7 mouse cellular contexts compared by ENCODE assay signal in genomic region chr19:4192251-4192985, GRCm38 (mm10). TPM values are rescaled to one million over a fixed set of nuclear protein-coding genes. Genes with fewer than 3 reads are reported as not detected.
DNase-seq lines count a peak whose midpoint lies in the region; ATAC-seq and TF ChIP-seq lines count a peak whose summit lies in the region.

No protein-coding gene starts in this region.

- H3K9ac ChIP-seq in embryonic facial prominence, embryonic 11.5 days (replicated peaks; ENCODE audit: low read length), result peak overlapping the region; percentile 96
- peak overlapping the region; percentile 99 for H3K9ac ChIP-seq in hindbrain, postnatal 0 days (replicated peaks; ENCODE audit: low read length)
- peak overlapping the region; percentile 98 for H3K9ac ChIP-seq in neural tube, embryonic 12.5 days

- ATAC-seq in embryonic facial prominence, embryonic 11.5 days (replicated peaks; ENCODE audit: insufficient number of reproducible peaks, low FRiP score, low TSS enrichment, low read depth), result 0 out of 2 replicates have a peak, but pooled peaks have one; percentile 0
- peak; percentile 57 for ATAC-seq in hindbrain, postnatal 0 days
- ATAC-seq in neural tube, embryonic 12.5 days (ENCODE audit: low FRiP score, low read depth), result peak; percentile 73

- H3K27ac ChIP-seq in embryonic facial prominence, embryonic 11.5 days (replicated peaks; ENCODE audit: low read depth, low read length), result peak overlapping the region; percentile 90
- H3K27ac ChIP-seq in hindbrain, postnatal 0 days, result peak overlapping the region; percentile 94
- peak overlapping the region; percentile 73 for H3K27ac ChIP-seq in neural tube, embryonic 12.5 days

- H3K4me1 ChIP-seq in embryonic facial prominence, embryonic 11.5 days (ENCODE audit: control insufficient read depth, insufficient read depth, low read length), result peaks cover 6% of the 10 kb centered on the region
- H3K4me1 ChIP-seq in hindbrain, postnatal 0 days (ENCODE audit: insufficient read depth, low read length), result peaks cover 10% of the 10 kb centered on the region
- H3K4me1 ChIP-seq in neural tube, embryonic 12.5 days, result peaks cover 22% of the 10 kb centered on the region

- no peak for TF ChIP-seq CTCF in hindbrain, postnatal 0 days (IDR thresholded peaks at IDR 0.05; ENCODE audit: low read depth)

- peak; percentile 47 for DNase-seq in retina, embryonic 14.5 days (ENCODE audit: low spot score)
- DNase-seq in retina, postnatal 1 day, result no peak
- DNase-seq in embryonic facial prominence, embryonic 11.5 days (ENCODE audit: low spot score), result peak; percentile 45
- peak; percentile 60 for DNase-seq in hindbrain, postnatal 0 days (ENCODE audit: low spot score)
- no peak for DNase-seq in spleen, adult 12 weeks (ENCODE audit: low spot score)
- no peak for DNase-seq in gastrocnemius, postnatal 25 days

- WGBS in embryonic facial prominence, embryonic 11.5 days, result 0% methylated on average over 47 of the region's 52 CpGs
- WGBS in hindbrain, postnatal 0 days, result 2% methylated on average over 47 of the region's 52 CpGs
- under 1% methylated on average over 51 of the region's 52 CpGs for WGBS in neural tube, embryonic 12.5 days

- H3K36me3 ChIP-seq in embryonic facial prominence, embryonic 11.5 days (replicated peaks; ENCODE audit: control insufficient read depth, insufficient read depth, low read depth, low read length), result peaks cover 18% of the 10 kb centered on the region
- peaks cover 26% of the 10 kb centered on the region; the same call in 1 of the 2 replicates for H3K36me3 ChIP-seq in hindbrain, postnatal 0 days (ENCODE audit: insufficient read depth, low read length)
- peaks cover 43% of the 10 kb centered on the region for H3K36me3 ChIP-seq in neural tube, embryonic 12.5 days

- H3K4me3 ChIP-seq in embryonic facial prominence, embryonic 11.5 days (ENCODE audit: low read depth, low read length), result peak overlapping the region; percentile 97
- H3K4me3 ChIP-seq in hindbrain, postnatal 0 days (ENCODE audit: low read length), result peak overlapping the region; percentile 93
- peak overlapping the region; percentile 96 for H3K4me3 ChIP-seq in neural tube, embryonic 12.5 days

- no peaks in the 10 kb centered on the region for H3K9me3 ChIP-seq in embryonic facial prominence, embryonic 11.5 days (replicated peaks; ENCODE audit: control insufficient read depth, low read length)
- no peaks in the 10 kb centered on the region for H3K9me3 ChIP-seq in hindbrain, postnatal 0 days (ENCODE audit: low read length)
- H3K9me3 ChIP-seq in neural tube, embryonic 12.5 days, result no peaks in the 10 kb centered on the region

- H3K4me2 ChIP-seq in embryonic facial prominence, embryonic 11.5 days (ENCODE audit: low read depth, low read length), result peak overlapping the region; percentile 58
- H3K4me2 ChIP-seq in hindbrain, postnatal 0 days (ENCODE audit: low read depth, low read length), result peak overlapping the region; percentile 82
- peak overlapping the region; percentile 95 for H3K4me2 ChIP-seq in neural tube, embryonic 12.5 days (replicated peaks)

- no peaks in the 10 kb centered on the region for H3K27me3 ChIP-seq in embryonic facial prominence, embryonic 11.5 days (ENCODE audit: control insufficient read depth, insufficient read depth, low read length)
- no peaks in the 10 kb centered on the region for H3K27me3 ChIP-seq in hindbrain, postnatal 0 days (ENCODE audit: insufficient read depth, low read length)
- no peaks in the 10 kb centered on the region; the same call in 1 of the 2 replicates for H3K27me3 ChIP-seq in neural tube, embryonic 12.5 days (replicated peaks)

RNA-seq across cellular contexts. Expression of gene Ppp1ca, which starts 0.6 kb away (rescaled TPM):
- polyA plus RNA-seq in embryonic facial prominence, embryonic 11.5 days (2014; fragmentation: Nextera tagmentation; extraction: Ambion mirVana), result 955 and 1,002 TPM in 2 replicates
- total RNA-seq in hindbrain, postnatal 0 days (2014; rRNA removed), result 502 and 597 TPM in 2 replicates
- 564 and 571 TPM in 2 replicates for polyA plus RNA-seq in hindbrain, postnatal 0 days (2015; fragmentation: Nextera tagmentation; extraction: Ambion mirVana)
- polyA plus RNA-seq in neural tube, embryonic 12.5 days (2016; fragmentation: Nextera tagmentation; extraction: Ambion mirVana), result 753 and 767 TPM in 2 replicates
- total RNA-seq in gastrocnemius, postnatal 25 days (2021), result 100 to 1,000 TPM; 206 to 208 TPM

RNA-seq across cellular contexts. Expression of gene Tbc1d10c, which starts 1.3 kb away (rescaled TPM):
- polyA plus RNA-seq in embryonic facial prominence, embryonic 11.5 days (2014; fragmentation: Nextera tagmentation; extraction: Ambion mirVana), result 0.96 and 1.4 TPM in 2 replicates
- 2.7 and 3.8 TPM in 2 replicates for total RNA-seq in hindbrain, postnatal 0 days (2014; rRNA removed)
- 0.95 and 1.4 TPM in 2 replicates for polyA plus RNA-seq in hindbrain, postnatal 0 days (2015; fragmentation: Nextera tagmentation; extraction: Ambion mirVana)
- polyA plus RNA-seq in neural tube, embryonic 12.5 days (2016; fragmentation: Nextera tagmentation; extraction: Ambion mirVana), result 1.1 and 1.4 TPM in 2 replicates
- total RNA-seq in gastrocnemius, postnatal 25 days (2021), result 1 to 10 TPM; 4.7 to 5.9 TPM

RNA-seq across cellular contexts. Expression of gene Rad9a, which starts 9.0 kb away (rescaled TPM):
- 46.8 and 49.5 TPM in 2 replicates for polyA plus RNA-seq in embryonic facial prominence, embryonic 11.5 days (2014; fragmentation: Nextera tagmentation; extraction: Ambion mirVana)
- total RNA-seq in hindbrain, postnatal 0 days (2014; rRNA removed), result 15.8 and 25.8 TPM in 2 replicates
- 13.7 and 14.6 TPM in 2 replicates for polyA plus RNA-seq in hindbrain, postnatal 0 days (2015; fragmentation: Nextera tagmentation; extraction: Ambion mirVana)
- 25.9 and 34.0 TPM in 2 replicates for polyA plus RNA-seq in neural tube, embryonic 12.5 days (2016; fragmentation: Nextera tagmentation; extraction: Ambion mirVana)
- total RNA-seq in gastrocnemius, postnatal 25 days (2021), result 1 to 10 TPM; 2.5 to 3.5 TPM

RNA-seq across cellular contexts. Expression of gene Carns1, which starts 17.1 kb away (rescaled TPM):
- polyA plus RNA-seq in embryonic facial prominence, embryonic 11.5 days (2014; fragmentation: Nextera tagmentation; extraction: Ambion mirVana), result 2.0 TPM in 2 replicates
- 5.5 and 8.3 TPM in 2 replicates for total RNA-seq in hindbrain, postnatal 0 days (2014; rRNA removed)
- 7.1 and 7.5 TPM in 2 replicates for polyA plus RNA-seq in hindbrain, postnatal 0 days (2015; fragmentation: Nextera tagmentation; extraction: Ambion mirVana)
- polyA plus RNA-seq in neural tube, embryonic 12.5 days (2016; fragmentation: Nextera tagmentation; extraction: Ambion mirVana), result 3.9 and 4.8 TPM in 2 replicates
- total RNA-seq in gastrocnemius, postnatal 25 days (2021), result 10 to 100 TPM; 17.7 to 20.0 TPM

RNA-seq across cellular contexts. Expression of gene Clcf1, which starts 21.6 kb away (rescaled TPM):
- polyA plus RNA-seq in embryonic facial prominence, embryonic 11.5 days (2014; fragmentation: Nextera tagmentation; extraction: Ambion mirVana), result 4.6 and 5.0 TPM in 2 replicates
- total RNA-seq in hindbrain, postnatal 0 days (2014; rRNA removed), result 0.42 and 3.8 TPM in 2 replicates
- 0.83 TPM in 2 replicates for polyA plus RNA-seq in hindbrain, postnatal 0 days (2015; fragmentation: Nextera tagmentation; extraction: Ambion mirVana)
- polyA plus RNA-seq in neural tube, embryonic 12.5 days (2016; fragmentation: Nextera tagmentation; extraction: Ambion mirVana), result 0.87 and 0.95 TPM in 2 replicates
- total RNA-seq in gastrocnemius, postnatal 25 days (2021), result under 1 TPM; 0.28 to 0.59 TPM

Comparison
In these comparisons a context has a peak if more than half of its experiments do, and no peak if none do; other contexts are left out.
1. DNase-seq: peak in retina, embryonic 14.5 days (single experiment), embryonic facial prominence, embryonic 11.5 days (single experiment) and hindbrain, postnatal 0 days (single experiment); none in retina, postnatal 1 day (single experiment), spleen, adult 12 weeks (single experiment) and gastrocnemius, postnatal 25 days (single experiment).
2. ATAC-seq: peak in every context shown above with its lines; median percentile 73 in neural tube, embryonic 12.5 days; 57 in hindbrain, postnatal 0 days; 0 in embryonic facial prominence, embryonic 11.5 days.
3. Peak in every context shown above with its lines, with median percentiles within 50 percentile points of each other: H3K27ac ChIP-seq, H3K4me2 ChIP-seq, H3K4me3 ChIP-seq and H3K9ac ChIP-seq.